In the genomic region with DNA sequence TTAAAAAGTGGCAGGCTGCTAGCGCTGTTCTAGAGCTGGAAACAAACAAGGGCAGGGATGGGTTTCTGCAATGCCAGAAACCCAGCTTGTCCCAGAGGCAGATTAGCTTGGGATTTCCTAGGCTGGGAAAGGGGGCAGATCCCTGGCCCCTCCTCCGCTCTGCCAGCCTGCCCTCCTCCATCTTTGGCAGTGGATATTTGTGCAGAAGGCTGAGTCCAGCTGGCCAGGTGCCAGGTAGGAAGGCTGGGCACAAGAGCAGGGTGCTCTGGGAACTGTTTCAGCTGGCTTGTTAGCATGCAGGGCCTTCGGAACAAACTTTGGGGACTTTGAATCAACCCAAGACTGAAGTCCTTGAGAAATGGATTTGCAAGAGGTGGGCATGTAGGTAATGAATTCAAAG, we compare ENCODE assay signal across 8 mouse cellular contexts. TPM values are rescaled to one million over a fixed set of nuclear protein-coding genes. Genes with fewer than 3 reads are reported as not detected.
A peak's percentile ranks its signal among the peaks of the same experiment; 100 is the strongest.
DNase-seq lines count a peak whose midpoint lies in the region; ATAC-seq and TF ChIP-seq lines count a peak whose summit lies in the region.
"Had no signal": no experiment of that assay in that cellular context is flagged by ENCODE, and none has a peak within 500 bp of the region (broad histone marks: within the 10 kb centered on the region; RNA-seq: fewer than 3 reads in every experiment).

No protein-coding gene starts in this region.

- no peak overlapping the region for H3K4me2 ChIP-seq in heart, embryonic 14.5 days (ENCODE audit: low read length)
- no peak overlapping the region for H3K4me2 ChIP-seq in midbrain, postnatal 0 days (ENCODE audit: low read depth, low read length, poor library complexity, severe bottlenecking)
- H3K4me2 ChIP-seq: midbrain, embryonic 12.5 days had no signal

- TF ChIP-seq CTCF in midbrain, postnatal 0 days (IDR thresholded peaks at IDR 0.05) = no peak

- H3K27me3 ChIP-seq in heart, embryonic 14.5 days (ENCODE audit: control insufficient read depth, insufficient read depth, low read length) = no peaks in the 10 kb centered on the region
- H3K27me3 ChIP-seq in midbrain, postnatal 0 days (ENCODE audit: insufficient read depth, low read length) = no peaks in the 10 kb centered on the region

- no peak overlapping the region for H3K4me3 ChIP-seq in heart, embryonic 14.5 days (ENCODE audit: control insufficient read depth in 1 of 2, insufficient read depth in 1 of 2, low read depth in 1 of 2, low read length in 2 of 2)
- no peak overlapping the region for H3K4me3 ChIP-seq in midbrain, postnatal 0 days (ENCODE audit: low read depth, low read length)
- H3K4me3 ChIP-seq: midbrain, embryonic 12.5 days had no signal

- WGBS in heart, embryonic 14.5 days = 70% methylated on average over 3 of the region's 3 CpGs
- WGBS in midbrain, postnatal 0 days = 57% methylated on average over 3 of the region's 3 CpGs

- H3K27ac ChIP-seq in heart, embryonic 14.5 days (replicated peaks in 1 of 2; ENCODE audit: control insufficient read depth in 1 of 2, insufficient read depth in 1 of 2, low read depth in 2 of 2, low read length in 2 of 2) = no peak overlapping the region
- peak overlapping the region; percentile 26; the same call in 1 of the 2 replicates for H3K27ac ChIP-seq in midbrain, postnatal 0 days (ENCODE audit: low read depth, low read length)
- H3K27ac ChIP-seq: midbrain, embryonic 12.5 days had no signal

- no peaks in the 10 kb centered on the region for H3K9me3 ChIP-seq in heart, embryonic 14.5 days (ENCODE audit: control insufficient read depth, low read length)
- H3K9me3 ChIP-seq in midbrain, postnatal 0 days (ENCODE audit: low read length) = no peaks in the 10 kb centered on the region
- H3K9me3 ChIP-seq: midbrain, embryonic 12.5 days had no signal

- peak; percentile 81 for DNase-seq in ovary, postnatal 36 days (ENCODE audit: low spot score)
- no peak for DNase-seq in ovary, postnatal 14 days (ENCODE audit: low spot score)
- DNase-seq in cerebellum, adult 9-10 months = peak; percentile 90
- peak; percentile 87 for DNase-seq in layer of hippocampus, adult 9-11 months
- peak; percentile 88 for DNase-seq in midbrain, postnatal 0 days (ENCODE audit: low spot score)

- ATAC-seq in heart, embryonic 14.5 days (ENCODE audit: insufficient number of reproducible peaks, insufficient read depth, low FRiP score, low read depth) = no peak
- no peak for ATAC-seq in midbrain, postnatal 0 days (ENCODE audit: low FRiP score)
- ATAC-seq in megakaryocyte, adult 5-6 weeks (ENCODE audit: poor library complexity, severe bottlenecking) = no peak

- H3K36me3 ChIP-seq in heart, embryonic 14.5 days (ENCODE audit: control insufficient read depth, insufficient read depth, low read length) = no peaks in the 10 kb centered on the region
- H3K36me3 ChIP-seq in midbrain, postnatal 0 days (ENCODE audit: insufficient read depth, low read length) = no peaks in the 10 kb centered on the region
- H3K36me3 ChIP-seq: midbrain, embryonic 12.5 days had no signal

- peaks cover 14 to 36% of the 10 kb centered on the region in 2 experiments for H3K4me1 ChIP-seq in heart, embryonic 14.5 days (ENCODE audit: control insufficient read depth in 2 of 2, insufficient read depth in 2 of 2, low read length in 2 of 2)
- H3K4me1 ChIP-seq in midbrain, postnatal 0 days (ENCODE audit: insufficient read depth, low read length) = peaks cover 11% of the 10 kb centered on the region; the same call in 1 of the 2 replicates

- H3K9ac ChIP-seq in heart, embryonic 14.5 days (ENCODE audit: low read length) = 0 out of 2 replicates have a peak overlapping the region, but pooled peaks have one; percentile 32
- H3K9ac ChIP-seq in midbrain, postnatal 0 days (replicated peaks; ENCODE audit: low read length, poor library complexity, severe bottlenecking) = no peak overlapping the region
- H3K9ac ChIP-seq: midbrain, embryonic 12.5 days had no signal

RNA-seq across cellular contexts. Expression of gene Nfic, which starts 20.0 kb away (rescaled TPM):
- 45.0 and 47.0 TPM in 2 replicates for polyA plus RNA-seq in heart, embryonic 14.5 days (2014; fragmentation: Nextera tagmentation; extraction: Ambion mirVana)
- total RNA-seq in midbrain, postnatal 0 days (2014; rRNA removed) = 16.2 and 17.4 TPM in 2 replicates
- polyA plus RNA-seq in midbrain, postnatal 0 days (2015; fragmentation: Nextera tagmentation; extraction: Ambion mirVana) = 19.1 and 21.3 TPM in 2 replicates
- total RNA-seq in megakaryocyte, adult 5-6 weeks (2015) = 51.4 and 54.5 TPM in 2 replicates
- total RNA-seq in megakaryocyte, adult 5-6 weeks (2017) = 6.2 and 8.6 TPM in 2 replicates

RNA-seq across cellular contexts. Expression of gene Smim24, which starts 42.6 kb away (rescaled TPM):
- 3.8 and 4.7 TPM in 2 replicates for polyA plus RNA-seq in heart, embryonic 14.5 days (2014; fragmentation: Nextera tagmentation; extraction: Ambion mirVana)
- total RNA-seq in midbrain, postnatal 0 days (2014; rRNA removed) = 1.5 and 1.7 TPM in 2 replicates
- polyA plus RNA-seq in midbrain, postnatal 0 days (2015; fragmentation: Nextera tagmentation; extraction: Ambion mirVana) = 1.1 and 2.0 TPM in 2 replicates
- total RNA-seq in megakaryocyte, adult 5-6 weeks (2015) = 30.6 and 34.0 TPM in 2 replicates
- 6.5 and 11.5 TPM in 2 replicates for total RNA-seq in megakaryocyte, adult 5-6 weeks (2017)

RNA-seq across cellular contexts. Expression of gene Gm48552, which starts 46.6 kb away (rescaled TPM):
- 1.0 TPM in 2 replicates for polyA plus RNA-seq in heart, embryonic 14.5 days (2014; fragmentation: Nextera tagmentation; extraction: Ambion mirVana)
- 6.6 TPM in 1 of 2 replicates, not detected in the other for total RNA-seq in midbrain, postnatal 0 days (2014; rRNA removed)
- polyA plus RNA-seq in midbrain, postnatal 0 days (2015; fragmentation: Nextera tagmentation; extraction: Ambion mirVana) = 1.6 and 3.9 TPM in 2 replicates
- total RNA-seq in megakaryocyte, adult 5-6 weeks (2015) = not detected in 2 replicates
- 0.26 and 1.4 TPM in 2 replicates for total RNA-seq in megakaryocyte, adult 5-6 weeks (2017)

RNA-seq across cellular contexts. Expression of gene Celf5, which starts 47.1 kb away (rescaled TPM):
- 0.19 TPM in 1 of 2 replicates, not detected in the other for polyA plus RNA-seq in heart, embryonic 14.5 days (2014; fragmentation: Nextera tagmentation; extraction: Ambion mirVana)
- 142 and 206 TPM in 2 replicates for total RNA-seq in midbrain, postnatal 0 days (2014; rRNA removed)
- polyA plus RNA-seq in midbrain, postnatal 0 days (2015; fragmentation: Nextera tagmentation; extraction: Ambion mirVana) = 61.5 and 74.0 TPM in 2 replicates
- not detected in 2 replicates for total RNA-seq in megakaryocyte, adult 5-6 weeks (2015)
- total RNA-seq in megakaryocyte, adult 5-6 weeks (2017) = 0.24 TPM in 1 of 2 replicates, not detected in the other

RNA-seq across cellular contexts. Expression of gene Gm48551, which starts 51.2 kb away (rescaled TPM):
- polyA plus RNA-seq in heart, embryonic 14.5 days (2014; fragmentation: Nextera tagmentation; extraction: Ambion mirVana) = 1.7 and 2.0 TPM in 2 replicates
- 0.88 and 2.7 TPM in 2 replicates for total RNA-seq in midbrain, postnatal 0 days (2014; rRNA removed)
- polyA plus RNA-seq in midbrain, postnatal 0 days (2015; fragmentation: Nextera tagmentation; extraction: Ambion mirVana) = 5.8 and 10.2 TPM in 2 replicates
- 0.83 and 2.9 TPM in 2 replicates for total RNA-seq in megakaryocyte, adult 5-6 weeks (2015)
- total RNA-seq in megakaryocyte, adult 5-6 weeks (2017) = 0.33 TPM in 1 of 2 replicates, not detected in the other
